In genomic region chr11:111065635-111066298, GRCm38 (mm10) we compare ENCODE assay signal across 8 mouse cellular contexts. TPM values are rescaled to one million over a fixed set of nuclear protein-coding genes. Genes with fewer than 3 reads are reported as not detected.
DNase-seq lines count a peak whose midpoint lies in the region; ATAC-seq and TF ChIP-seq lines count a peak whose summit lies in the region.

Gene Kcnj2, plus strand, starts transcription at chr11:111066164.

- H3K9me3 ChIP-seq in CH12.LX (replicated peaks; ENCODE audit: low read length), result no peaks in the 10 kb centered on the region
- no peaks in the 10 kb centered on the region for H3K9me3 ChIP-seq in forebrain, embryonic 15.5 days
- H3K9me3 ChIP-seq in liver, postnatal 0 days (ENCODE audit: low read length), result no peaks in the 10 kb centered on the region
- H3K9me3 ChIP-seq in neural tube, embryonic 13.5 days, result no peaks in the 10 kb centered on the region

- peak within 1 kb of the TSS; percentile 40 to 57 (median 51) for H3K4me3 ChIP-seq in CH12.LX (replicated peaks in 1 of 3; ENCODE audit: low read depth in 2 of 3, low read length in 2 of 3, poor library complexity in 1 of 3)
- peak within 1 kb of the TSS; percentile 62 for H3K4me3 ChIP-seq in forebrain, embryonic 15.5 days
- H3K4me3 ChIP-seq in liver, postnatal 0 days (ENCODE audit: low read depth, low read length), result peak within 1 kb of the TSS; percentile 55
- H3K4me3 ChIP-seq in neural tube, embryonic 13.5 days, result peak within 1 kb of the TSS; percentile 69

- H3K27me3 ChIP-seq in CH12.LX (replicated peaks), result no peaks in the 10 kb centered on the region
- peaks cover 13% of the 10 kb centered on the region for H3K27me3 ChIP-seq in forebrain, embryonic 15.5 days
- H3K27me3 ChIP-seq in liver, postnatal 0 days (ENCODE audit: insufficient read depth, low read length), result peaks cover 16% of the 10 kb centered on the region
- peaks cover 13% of the 10 kb centered on the region for H3K27me3 ChIP-seq in neural tube, embryonic 13.5 days

- TF ChIP-seq EP300 in CH12.LX (IDR thresholded peaks at IDR 0.05; ENCODE audit: low read length), result no peak
- TF ChIP-seq EP300 in liver, postnatal 0 days (IDR thresholded peaks at IDR 0.05; ENCODE audit: low read depth), result no peak

- WGBS in forebrain, embryonic 15.5 days, result under 1% methylated on average over 26 of the region's 28 CpGs
- WGBS in liver, postnatal 0 days (ENCODE audit: insufficient replicate concordance), result under 1% methylated on average over 28 of the region's 28 CpGs
- WGBS in neural tube, embryonic 13.5 days, result 0% methylated on average over 27 of the region's 28 CpGs

- dilution Hi-C loops in CH12.LX (cut with MboI; ENCODE audit: extremely low pct_ligation_motif_present, extremely low pct_unique_long_range_greater_than_20kb, low sequenced_read_pairs), result no loop called here

- H3K9ac ChIP-seq in CH12.LX (ENCODE audit: insufficient read depth, low read depth), result no peak within 1 kb of the TSS
- H3K9ac ChIP-seq in forebrain, embryonic 15.5 days (replicated peaks), result peak within 1 kb of the TSS; percentile 43
- peak within 1 kb of the TSS; percentile 17; the same call in 1 of the 2 replicates for H3K9ac ChIP-seq in liver, postnatal 0 days (replicated peaks)
- peak within 1 kb of the TSS; percentile 72 for H3K9ac ChIP-seq in neural tube, embryonic 13.5 days

- H3K79me2 ChIP-seq in CH12.LX (replicated peaks; ENCODE audit: control insufficient read depth, extremely low read depth, insufficient read depth, poor library complexity, severe bottlenecking), result no peaks in the 10 kb centered on the region

- H3K4me1 ChIP-seq in CH12.LX (ENCODE audit: control insufficient read depth in 1 of 2, insufficient read depth in 2 of 2), result peaks cover 0 to 10% of the 10 kb centered on the region in 2 experiments; a peak in 2 of 4 replicates
- peaks cover 25% of the 10 kb centered on the region for H3K4me1 ChIP-seq in forebrain, embryonic 15.5 days
- peaks cover 6% of the 10 kb centered on the region; the same call in 1 of the 2 replicates for H3K4me1 ChIP-seq in liver, postnatal 0 days (ENCODE audit: insufficient read depth)
- H3K4me1 ChIP-seq in neural tube, embryonic 13.5 days (replicated peaks), result peaks cover 34% of the 10 kb centered on the region

- no peaks in the 10 kb centered on the region for H3K36me3 ChIP-seq in CH12.LX (replicated peaks in 1 of 2; ENCODE audit: control insufficient read depth in 1 of 2, insufficient read depth in 1 of 2, low read length in 1 of 2)
- H3K36me3 ChIP-seq in forebrain, embryonic 15.5 days, result no peaks in the 10 kb centered on the region
- H3K36me3 ChIP-seq in liver, postnatal 0 days (replicated peaks; ENCODE audit: insufficient read depth, low read length), result no peaks in the 10 kb centered on the region
- no peaks in the 10 kb centered on the region for H3K36me3 ChIP-seq in neural tube, embryonic 13.5 days

- no peak for TF ChIP-seq RAD21 in CH12.LX (IDR thresholded peaks at IDR 0.05; ENCODE audit: low read depth, low read length)

- H3K4me2 ChIP-seq in CH12.LX (ENCODE audit: insufficient read depth, low read depth, poor library complexity, severe bottlenecking), result peak within 1 kb of the TSS; percentile 60
- H3K4me2 ChIP-seq in forebrain, embryonic 15.5 days (replicated peaks), result peak within 1 kb of the TSS; percentile 93
- H3K4me2 ChIP-seq in liver, postnatal 0 days (ENCODE audit: low read depth, low read length), result peak within 1 kb of the TSS; percentile 93
- peak within 1 kb of the TSS; percentile 97 for H3K4me2 ChIP-seq in neural tube, embryonic 13.5 days

- in situ Hi-C loops in CH12.LX (cut with MboI; ENCODE audit: low pct_ligation_motif_present, low pct_unique_long_range_greater_than_20kb, low sequenced_read_pairs), result loop anchor here (25.0 kb wide), 2 partner anchors 372 to 703 kb away; no protein-coding TSS in a partner anchor

- peak; percentile 86 for DNase-seq in CH12.LX (ENCODE audit: extremely low read depth)
- DNase-seq in cerebellum, adult 11-12 months, result peak; percentile 38
- peak; percentile 90 for DNase-seq in heart, postnatal 25 days (ENCODE audit: low spot score)
- DNase-seq in layer of hippocampus, adult 11-12 months (ENCODE audit: low spot score), result peak; percentile 96
- DNase-seq in liver, postnatal 0 days, result peak; percentile 90
- DNase-seq in telencephalon, adult 2 months (ENCODE audit: low read depth, low spot score), result peak; percentile 89

- TF ChIP-seq POLR2A in CH12.LX (IDR thresholded peaks at IDR 0.05; ENCODE audit: low read depth, low read length), result peak; percentile 29

- intact Hi-C loops in heart, postnatal 25 days (cut with DNase I), result loop anchor here (2.0 to 10.0 kb wide), 3 partner anchors 182 to 529 kb away; no protein-coding TSS in a partner anchor

- no peak for TF ChIP-seq CTCF in CH12.LX (conservative IDR thresholded peaks at IDR 0.05 in 1 of 2, IDR thresholded peaks at IDR 0.05 in 1 of 2; ENCODE audit: low read depth in 2 of 2, low read length in 2 of 2)
- TF ChIP-seq CTCF in liver, postnatal 0 days (IDR thresholded peaks at IDR 0.05; ENCODE audit: low read depth), result no peak

- H3K27ac ChIP-seq in CH12.LX (ENCODE audit: insufficient read depth, low read depth), result no peak within 1 kb of the TSS
- H3K27ac ChIP-seq in forebrain, embryonic 15.5 days (replicated peaks), result 0 out of 2 replicates have a peak within 1 kb of the TSS, but pooled peaks have one; percentile 7
- 0 out of 2 replicates have a peak within 1 kb of the TSS, but pooled peaks have one; percentile 24 for H3K27ac ChIP-seq in liver, postnatal 0 days (ENCODE audit: low read depth)
- H3K27ac ChIP-seq in neural tube, embryonic 13.5 days (replicated peaks), result peak within 1 kb of the TSS; percentile 73

- ATAC-seq in forebrain, embryonic 15.5 days (replicated peaks), result peak; percentile 99
- peak; percentile 98 for ATAC-seq in liver, postnatal 0 days
- peak; percentile 98 for ATAC-seq in neural tube, embryonic 13.5 days (ENCODE audit: low read depth)

TF ChIP-seq in CH12.LX, 34 proteins besides CTCF, POLR2A, EP300 and RAD21:
- TF ChIP-seq MAX (IDR thresholded peaks at IDR 0.05; ENCODE audit: low read length) (no peak), MYC (IDR thresholded peaks at IDR 0.05; ENCODE audit: low read depth, low read length) (no peak), BHLHE40 (IDR thresholded peaks at IDR 0.05; ENCODE audit: low read depth, low read length) (no peak), ZKSCAN1 (IDR thresholded peaks at IDR 0.05; ENCODE audit: borderline replicate concordance, low read depth, low read length) (no peak), UBTF (IDR thresholded peaks at IDR 0.05; ENCODE audit: low read depth, low read length) (no peak), ZC3H11A (IDR thresholded peaks at IDR 0.05; ENCODE audit: low read depth, low read length) (no peak), MXI1 (IDR thresholded peaks at IDR 0.05; ENCODE audit: low read depth, low read length) (no peak), NRF1 (IDR thresholded peaks at IDR 0.05; ENCODE audit: low read depth, low read length) (no peak), CHD2 (IDR thresholded peaks at IDR 0.05; ENCODE audit: low read length) (no peak), POLR2AphosphoS2 (IDR thresholded peaks at IDR 0.05; ENCODE audit: low read depth, low read length) (no peak), GABPA (IDR thresholded peaks at IDR 0.05; ENCODE audit: insufficient replicate concordance, low read depth, low read length) (no peak), E2F4 (IDR thresholded peaks at IDR 0.05; ENCODE audit: insufficient replicate concordance, low read depth, low read length) (no peak), TCF12 (IDR thresholded peaks at IDR 0.05; ENCODE audit: low read depth, low read length) (no peak), RCOR1 (conservative IDR thresholded peaks at IDR 0.05; ENCODE audit: low read depth, low read length) (no peak), SMC3 (IDR thresholded peaks at IDR 0.05; ENCODE audit: low read depth, low read length) (no peak), USF1 (IDR thresholded peaks at IDR 0.05; ENCODE audit: low read depth, low read length) (no peak), KAT2A (IDR thresholded peaks at IDR 0.05; ENCODE audit: insufficient replicate concordance, low read length) (no peak), JUN (IDR thresholded peaks at IDR 0.05; ENCODE audit: insufficient read depth, low read depth, low read length) (no peak), USF2 (conservative IDR thresholded peaks at IDR 0.05; ENCODE audit: low read depth, low read length) (no peak)

RNA-seq across cellular contexts. Expression of gene Kcnj2, which starts in this region (rescaled TPM):
- total RNA-seq in CH12.LX (2012; rRNA removed) (under 0.01 TPM in 1 of 2 replicates, not detected in the other), CH12.LX (2014; rRNA removed) (0.09 and 0.12 TPM in 2 replicates)
- polyA plus RNA-seq in CH12.LX (2012; ENCODE audit: insufficient read length, low read depth), result 0.11 TPM in 1 of 2 replicates, not detected in the other
- polyA plus RNA-seq in forebrain, embryonic 15.5 days (2015; fragmentation: Nextera tagmentation; extraction: Ambion mirVana), result 1.0 and 1.3 TPM in 2 replicates
- 10 to 100 TPM; 42.4 to 45.6 TPM for total RNA-seq in heart, postnatal 25 days (2021)
- polyA plus RNA-seq in liver, postnatal 0 days (2015; fragmentation: Nextera tagmentation; extraction: Ambion mirVana), result 0.13 and 0.31 TPM in 2 replicates
- 1.1 and 1.2 TPM in 2 replicates for polyA plus RNA-seq in neural tube, embryonic 13.5 days (2015; fragmentation: Nextera tagmentation; extraction: Ambion mirVana)

Comparison
In these comparisons a context has a peak if more than half of its experiments do, and no peak if none do; other contexts are left out.
1. RNA of gene Kcnj2 (total RNA-seq): 42.4 to 45.6 TPM in heart, postnatal 25 days; under 0.01 to 0.12 TPM in CH12.LX; every median in the first group is over 10 times any median in the second.
2. Peak in DNase-seq, H3K4me3 ChIP-seq and H3K4me2 ChIP-seq in CH12.LX; RNA of the gene not detected or under 1 TPM.
3. Peak in DNase-seq, ATAC-seq, H3K4me3 ChIP-seq, H3K27ac ChIP-seq, H3K9ac ChIP-seq and H3K4me2 ChIP-seq in liver, postnatal 0 days; RNA of the gene not detected or under 1 TPM.
4. DNase-seq: peak in every context shown above with its lines; median percentile 96 in layer of hippocampus, adult 11-12 months; 90 in heart, postnatal 25 days; 90 in liver, postnatal 0 days; 89 in telencephalon, adult 2 months; 86 in CH12.LX; 38 in cerebellum, adult 11-12 months.
5. Peak in every context shown above with its lines, with median percentiles within 50 percentile points of each other: H3K4me2 ChIP-seq, H3K4me3 ChIP-seq and ATAC-seq.